Mouse (Mus musculus): ENCODE measurements around the gene Clstn1.

Clstn1 gene

DNA sequence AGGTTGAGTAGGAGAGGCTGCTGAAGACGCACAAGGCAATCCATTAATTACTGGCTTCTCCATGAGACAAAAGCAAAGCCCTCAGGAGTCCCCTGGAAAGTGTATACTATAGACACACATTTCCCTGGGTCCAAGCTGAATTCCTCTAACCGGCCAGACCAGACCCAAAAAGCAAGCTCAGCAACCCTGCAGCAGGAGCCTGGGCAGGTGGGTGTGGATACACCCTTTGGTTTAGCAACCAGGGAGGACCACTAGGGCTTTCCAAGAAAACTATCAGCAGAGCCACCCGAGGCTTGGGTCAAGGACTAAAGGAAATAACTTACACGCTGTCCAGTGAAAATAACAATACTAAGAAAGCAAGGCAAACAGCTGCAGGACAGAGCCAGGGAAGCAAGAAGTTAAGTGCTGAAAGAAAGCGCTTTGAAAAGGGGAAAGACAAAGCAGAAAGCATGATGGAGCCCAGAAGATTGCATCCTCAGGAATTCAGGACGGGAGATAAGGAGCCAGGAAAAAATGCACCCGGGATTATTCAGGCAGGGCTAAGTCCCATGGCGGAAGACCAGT lies 88.6 kb downstream of the Clstn1 start:
- in situ Hi-C loops (cut with MboI, MseI): no loop called here

DNA sequence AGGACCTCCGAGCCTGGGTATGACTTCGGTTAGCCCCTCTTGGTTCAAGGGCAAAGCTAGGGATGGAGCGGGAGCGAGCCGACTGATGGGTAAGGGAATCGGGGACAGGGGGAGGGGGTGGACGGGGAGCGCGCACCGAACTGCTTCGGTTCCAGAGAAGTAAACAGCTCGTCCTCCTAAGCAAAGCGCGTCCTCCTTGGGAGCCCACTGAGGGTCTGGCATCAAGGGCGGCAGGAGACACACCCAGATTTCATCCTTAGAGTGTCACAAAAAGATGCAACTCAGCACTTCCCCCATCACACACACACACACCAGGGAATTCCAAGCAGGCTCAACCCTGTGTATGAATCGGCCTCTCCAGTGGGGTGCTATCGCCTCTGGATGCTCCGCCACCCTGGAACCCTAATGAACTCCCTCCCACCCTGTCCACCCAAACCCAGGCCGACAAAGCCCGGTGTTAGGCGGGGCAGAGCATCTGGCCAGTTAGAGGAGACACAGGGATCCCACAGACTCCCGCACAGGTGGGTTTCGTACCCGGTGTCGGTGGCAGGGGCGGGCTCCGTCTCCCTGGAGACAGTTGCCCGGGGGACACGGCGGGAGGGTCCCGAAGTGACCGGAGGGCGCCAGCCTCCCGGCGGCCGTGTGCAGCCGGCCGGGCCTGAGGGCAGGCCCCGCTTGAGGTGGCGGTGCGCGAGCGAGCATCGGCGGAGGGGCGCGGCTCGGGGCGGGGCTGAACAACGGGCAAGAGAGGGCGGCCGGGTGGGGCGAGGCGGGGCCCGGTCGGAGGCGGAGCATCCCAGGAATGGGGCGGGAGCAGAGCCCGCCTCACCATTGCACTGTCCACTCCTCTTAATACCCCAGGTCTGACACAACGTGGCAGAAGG lies 89.4 kb downstream of the Clstn1 start:
- in situ Hi-C loops (cut with MboI, MseI): no loop called here

GRCm38 (mm10) chr4:149678006-149678405 lies 91.7 kb downstream of the Clstn1 start:
- in situ Hi-C loops (cut with MboI, MseI): no loop called here

- in situ Hi-C loops (cut with MboI, MseI): no loop called here
Measured at GRCm38 (mm10) chr4:149679056-149679770, 92.9 kb downstream of the Clstn1 start.

- in situ Hi-C loops (cut with MboI, MseI): no loop called here
Measured at GRCm38 (mm10) chr4:149683875-149684274, 97.6 kb downstream of the Clstn1 start.

DNA sequence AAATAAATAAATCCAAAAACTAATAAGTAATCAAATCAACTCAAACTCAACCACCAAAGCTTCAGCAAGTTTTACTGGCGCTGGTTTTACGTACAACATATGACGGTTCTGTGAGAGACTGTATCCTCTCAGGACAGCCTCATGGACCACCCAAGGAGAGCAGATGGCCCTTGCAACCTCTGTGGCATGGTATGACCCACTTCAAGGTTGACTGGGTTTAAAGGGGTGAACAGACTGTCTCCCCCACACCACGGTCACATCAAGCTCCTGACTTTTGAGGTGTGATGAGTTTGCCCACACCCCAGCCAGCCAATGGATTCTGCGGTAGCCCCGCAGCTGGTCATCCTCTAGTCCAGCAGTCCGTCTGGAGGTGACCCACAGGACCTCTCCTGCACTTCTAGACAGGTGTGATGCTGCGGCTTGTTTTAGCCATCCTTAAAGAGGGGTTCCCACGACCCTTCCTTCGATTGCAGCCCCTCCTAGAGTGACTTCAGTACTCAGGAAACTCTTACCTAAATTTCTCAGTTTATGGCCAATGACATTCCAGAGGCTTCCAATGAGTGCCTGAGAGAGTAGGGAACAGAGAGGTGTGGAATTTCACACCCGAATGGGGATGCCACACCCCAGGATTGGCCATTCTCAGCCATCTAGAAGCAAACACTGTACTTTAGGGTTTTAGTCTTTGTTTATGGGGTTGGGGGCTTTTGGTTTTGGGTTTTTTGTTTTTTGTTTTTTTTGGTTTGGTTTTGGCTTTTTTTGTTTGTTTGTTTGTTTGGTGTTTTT lies 98.8 kb downstream of the Clstn1 start:
- in situ Hi-C loops (cut with MboI, MseI): no loop called here

DNA sequence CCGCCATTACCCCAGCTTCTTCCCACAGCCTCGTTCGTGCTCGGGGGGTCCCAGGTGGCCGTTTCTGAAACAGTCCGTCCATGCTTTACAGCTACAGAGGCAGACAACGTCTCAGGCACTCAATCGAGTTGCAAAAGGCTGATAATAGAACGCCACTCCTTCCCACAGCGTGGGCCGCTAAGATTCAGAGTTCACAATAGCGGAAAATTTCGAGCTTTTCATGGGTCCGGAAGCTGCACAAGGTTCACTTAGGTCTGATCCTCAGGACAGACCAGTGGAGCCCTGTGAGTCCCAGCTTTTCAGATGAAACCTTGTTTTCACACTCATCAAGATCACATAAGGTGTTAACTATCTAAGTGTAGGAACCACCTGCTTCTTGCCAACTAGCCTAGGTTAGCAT lies 102.6 kb downstream of the Clstn1 start:
- in situ Hi-C loops (cut with MboI, MseI): no loop called here

DNA sequence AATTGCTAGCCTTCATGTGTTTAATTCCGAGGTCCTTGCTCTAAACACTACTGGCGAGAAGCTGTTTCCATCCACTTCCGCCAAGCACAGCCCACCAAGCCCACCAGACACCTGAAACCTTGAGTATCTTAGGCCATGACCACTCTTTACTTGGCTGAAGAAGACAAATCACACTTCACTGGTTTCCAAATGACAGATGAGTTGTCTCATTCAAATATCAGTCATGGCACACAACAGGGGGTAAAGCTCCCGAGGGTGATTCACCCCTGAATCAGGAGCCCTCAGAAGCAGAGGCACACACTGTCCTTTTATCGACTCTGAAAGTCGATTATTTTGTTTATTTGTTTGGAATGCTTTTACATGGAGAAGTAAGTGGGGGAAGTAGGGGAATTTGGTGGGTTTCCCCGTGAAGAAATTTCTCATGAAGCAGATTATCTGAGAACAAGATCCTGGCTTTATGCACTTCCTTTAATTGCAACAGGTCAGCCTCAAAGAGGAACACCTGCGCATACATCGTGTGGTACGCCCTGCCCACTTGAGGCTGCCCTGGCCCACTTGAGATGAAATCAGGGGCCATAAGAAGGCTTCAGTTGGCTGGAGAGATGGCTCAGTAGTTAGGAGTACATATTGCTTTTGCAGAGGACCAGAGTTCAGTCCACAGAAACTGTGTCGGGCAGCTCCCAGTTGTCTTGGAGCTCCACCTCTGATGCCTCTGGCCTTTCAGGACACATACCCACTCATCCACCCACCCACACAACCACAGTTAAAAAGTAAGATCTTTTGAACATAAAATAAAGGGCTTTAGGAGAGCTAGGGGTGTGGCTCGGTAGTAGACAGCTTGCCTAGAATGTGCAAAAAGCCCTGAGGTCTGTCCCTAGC lies 103.8 kb downstream of the Clstn1 start:
- in situ Hi-C loops (cut with MboI, MseI): loop anchor here (10.0 kb wide), 1 partner anchor 1225 kb away; the partner anchor contains the start of genes Park7 and Tnfrsf9

- in situ Hi-C loops (cut with MboI, MseI): loop anchor here (10.0 kb wide), 1 partner anchor 1224 kb away; the partner anchor contains the start of genes Park7 and Tnfrsf9
Measured at GRCm38 (mm10) chr4:149690828-149691280, 104.6 kb downstream of the Clstn1 start.

GRCm38 (mm10) chr4:149691368-149691767 lies 105.1 kb downstream of the Clstn1 start:
- in situ Hi-C loops (cut with MboI, MseI): loop anchor here (10.0 kb wide), 1 partner anchor 1223 kb away; the partner anchor contains the start of genes Park7 and Tnfrsf9

GRCm38 (mm10) chr4:149696189-149696971 lies 110.1 kb downstream of the Clstn1 start:
- in situ Hi-C loops (cut with MboI, MseI): loop anchor here (5.0 to 10.0 kb wide), 2 partner anchors 44 to 1218 kb away; partner anchors contain the start of genes Park7 and Tnfrsf9

GRCm38 (mm10) chr4:149697506-149698196 lies 111.4 kb downstream of the Clstn1 start:
- in situ Hi-C loops (cut with MboI, MseI): loop anchor here (5.0 to 10.0 kb wide), 2 partner anchors 45 to 1217 kb away; partner anchors contain the start of genes Park7 and Tnfrsf9

DNA sequence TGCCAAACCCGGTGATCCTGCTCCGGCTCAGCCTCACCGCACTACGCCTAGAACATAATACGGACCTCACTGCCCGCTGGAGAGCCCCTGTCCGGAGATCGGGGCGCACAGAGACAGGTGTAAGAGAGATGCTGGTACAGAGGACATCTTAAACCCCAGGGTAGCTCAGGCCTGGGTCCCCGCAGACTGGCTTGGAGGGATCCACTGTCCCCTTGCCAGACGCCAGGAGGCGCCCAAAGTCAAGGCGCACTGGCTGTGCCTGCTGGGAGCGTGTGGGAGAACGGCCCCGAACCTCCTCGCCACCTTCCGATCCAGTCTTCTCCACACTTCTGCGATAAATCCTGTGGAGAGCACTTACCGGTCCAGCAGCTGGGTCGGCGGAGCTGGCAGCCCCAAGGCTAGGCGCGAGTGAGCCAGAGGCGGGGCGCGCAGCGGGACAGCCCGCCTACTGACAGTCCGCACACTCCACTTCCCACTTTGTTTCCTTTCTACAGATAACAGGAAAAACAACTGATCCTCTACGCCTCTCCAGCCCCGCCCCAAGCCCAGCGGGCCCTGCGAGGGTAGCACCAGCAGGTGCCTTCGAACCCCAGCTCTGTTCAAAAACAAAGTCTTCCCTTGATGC lies 112.0 kb downstream of the Clstn1 start:
- in situ Hi-C loops (cut with MboI, MseI): loop anchor here (5.0 to 10.0 kb wide), 2 partner anchors 46 to 1216 kb away; partner anchors contain the start of genes Park7 and Tnfrsf9

Measured in regulatory T cell (primary cell).